Mouse (Mus musculus): ENCODE measurements around the gene Fam171a2. TPM values are rescaled to one million over a fixed set of nuclear protein-coding genes. Genes with fewer than 3 reads are reported as not detected.
"Not testable (repeated sequence)": the region's sequence is repeated elsewhere in the genome, so short reads cannot be mapped to it uniquely, and the experiment has no call there.

The Fam171a2 gene
- total RNA-seq, 1 experiment from 2014 or later: 8.7 TPM

- DNase-seq: no peak
Observed at GRCm38 (mm10) chr11:102393719-102394420, 53.6 kb downstream of the Fam171a2 start.

GRCm38 (mm10) chr11:102393238-102393634 is 54.2 kb downstream of the Fam171a2 start, which contains the start of gene Rundc3a:
Rundc3a (plus strand) TSS chr11:102393403.
- DNase-seq: peak; percentile 92

- DNase-seq: no peak
Observed at GRCm38 (mm10) chr11:102392441-102393237, 54.8 kb downstream of the Fam171a2 start.

GRCm38 (mm10) chr11:102389436-102389835 is 58.0 kb downstream of the Fam171a2 start:
- DNase-seq: not testable (repeated sequence)

Small RNA genes lying within 50 kb of the gene (microRNA-seq; reads per million reads assigned to microRNA genes)
- gene Mir6930: 0 to 0.34 reads per million in 2 experiments

Other genes starting within 250 kb of the Fam171a2 start
- 79.9 and 117 TPM in 2 replicates for gene Hdac5, start 217.5 kb downstream of the Fam171a2 start, total RNA-seq (2021)
- gene BC030867, start 198.8 kb downstream of the Fam171a2 start, total RNA-seq (2021): 1.3 and 1.5 TPM in 2 replicates
- gene Asb16, start 178.9 kb downstream of the Fam171a2 start, total RNA-seq (2021): 0.36 TPM in 1 of 2 replicates, not detected in the other
- gene Tmub2, start 162.8 kb downstream of the Fam171a2 start, total RNA-seq (2021): 50.6 and 63.0 TPM in 2 replicates
- 53.6 and 62.4 TPM in 2 replicates for gene Atxn7l3, start 151.1 kb downstream of the Fam171a2 start, total RNA-seq (2021)
- 113 and 116 TPM in 2 replicates for gene Ubtf, start 127.9 kb downstream of the Fam171a2 start, total RNA-seq (2021)
- gene Slc4a1, start 81.5 kb downstream of the Fam171a2 start, total RNA-seq (2021): 1.0 and 1.8 TPM in 2 replicates
- 24.4 and 39.7 TPM in 2 replicates for gene Rundc3a, start 54.3 kb downstream of the Fam171a2 start, total RNA-seq (2021)
- 439 and 629 TPM in 2 replicates for gene Slc25a39, start 39.7 kb downstream of the Fam171a2 start, total RNA-seq (2021)
- 198 and 230 TPM in 2 replicates for gene Grn, start 17.4 kb downstream of the Fam171a2 start, total RNA-seq (2021)
- 2.2 and 4.7 TPM in 2 replicates for gene Itga2b, start 22.4 kb upstream of the Fam171a2 start, total RNA-seq (2021)
- gene Gpatch8, start 108.7 kb upstream of the Fam171a2 start, total RNA-seq (2021): 32.2 and 33.4 TPM in 2 replicates
- not detected in 2 replicates for gene Gm11627, start 131.8 kb upstream of the Fam171a2 start, total RNA-seq (2021)
- 3.8 and 4.9 TPM in 2 replicates for gene Fzd2, start 156.7 kb upstream of the Fam171a2 start, total RNA-seq (2021)
- 0.06 TPM in 1 of 2 replicates, not detected in the other for gene Meioc, start 216.0 kb upstream of the Fam171a2 start, total RNA-seq (2021)

All from adrenal gland, postnatal 25 days (tissue).